Mouse (Mus musculus) heart, postnatal 0 days (tissue): ENCODE data around the gene Rab11fip5. TPM values are rescaled to one million over a fixed set of nuclear protein-coding genes. Genes with fewer than 3 reads are reported as not detected.
A peak's percentile ranks its signal among the peaks of the same experiment; 100 is the strongest.

Source experiments
- ATAC-seq: fragments of 200-750 bp; cut with Nextera tagmentation; 2 replicates; pipeline ENCODE4 v1.8.0; 2017; ENCODE audit warnings: low read depth, moderate number of reproducible peaks, moderate library complexity; ENCODE audit not compliant: insufficient read depth
- DNase-seq: peaks from one replicate; pipeline ENCODE4 v3.0.0-alpha.2; 2016; ENCODE audit warnings: low spot score
- H3K27ac ChIP-seq: fragments of 300-500 bp; sonication (generic); 2 replicates; pipeline ENCODE4 v1.5.1; 2014; ENCODE audit warnings: low read depth, mild to moderate bottlenecking
- H3K27me3 ChIP-seq: fragments of 300-500 bp; sonication (generic); 2 replicates; pipeline ENCODE4 v1.6.1; 2014; ENCODE audit warnings: low read length, mixed read lengths; ENCODE audit not compliant: control insufficient read depth, insufficient read depth
- H3K36me3 ChIP-seq: fragments of 300-500 bp; sonication (generic); replicated peaks from 2 replicates; pipeline ENCODE4 v1.6.1; 2014; ENCODE audit warnings: low read length, mixed read lengths; ENCODE audit not compliant: control insufficient read depth, insufficient read depth
- H3K4me1 ChIP-seq: fragments of 300-500 bp; sonication (generic); 2 replicates; pipeline ENCODE4 v1.6.1; 2014; ENCODE audit warnings: antibody characterized with exemption; ENCODE audit not compliant: control insufficient read depth, insufficient read depth
- H3K4me2 ChIP-seq: fragments of 300-500 bp; sonication (generic); 2 replicates; pipeline ENCODE4 v1.6.1; 2014; ENCODE audit warnings: low read depth, mild to moderate bottlenecking, low read length, moderate library complexity
- H3K4me3 ChIP-seq: fragments of 300-500 bp; sonication (generic); 2 replicates; pipeline ENCODE4 v1.5.1; 2014; ENCODE audit warnings: low read depth, low read length
- H3K9ac ChIP-seq: fragments of 300-500 bp; sonication (generic); replicated peaks from 2 replicates; pipeline ENCODE4 v1.6.1; 2014; ENCODE audit warnings: low read depth, low read length, mixed read lengths
- H3K9me3 ChIP-seq: fragments of 300-500 bp; sonication (generic); replicated peaks from 2 replicates; pipeline ENCODE4 v1.6.1; 2016; ENCODE audit warnings: low read length; ENCODE audit not compliant: control insufficient read depth
- CTCF ChIP-seq: IDR thresholded peaks from 2 replicates; pipeline ENCODE4 v1.5.1; 2016; ENCODE audit warnings: antibody characterized with exemption, control low read depth, low read depth
- EP300 ChIP-seq: IDR thresholded peaks from 2 replicates; pipeline ENCODE4 v1.6.1; 2016; ENCODE audit warnings: antibody characterized with exemption, low read depth
- WGBS: fragments of 180-500 bp; shearing (Covaris S2); extraction: QIAGEN DNeasy Blood & Tissue Kit; methylation state at CpG from one replicate; pipeline ENCODE4 v1.1.7; 2014; 5-methylcytosine and 5-hydroxymethylcytosine counted together
- polyA plus RNA-seq: library from polyadenylated mRNA; unstranded; fragments of >200 nt; fragmentation: Nextera tagmentation; extraction: Ambion mirVana; gene quantifications from 2 replicates; pipeline ENCODE4 v1.2.1, GENCODE M21; 2015
- total RNA-seq: library from RNA; depleted of rRNA; stranded (reverse); fragments of >200 nt; gene quantifications from 2 replicates; pipeline ENCODE4 v1.2.3, GENCODE M21; 2014; ENCODE audit warnings: low replicate concordance

Rab11fip5 gene
- total and polyA plus RNA-seq, 2 experiments from 2014 or later = 38.2 to 91.3 TPM

DNA sequence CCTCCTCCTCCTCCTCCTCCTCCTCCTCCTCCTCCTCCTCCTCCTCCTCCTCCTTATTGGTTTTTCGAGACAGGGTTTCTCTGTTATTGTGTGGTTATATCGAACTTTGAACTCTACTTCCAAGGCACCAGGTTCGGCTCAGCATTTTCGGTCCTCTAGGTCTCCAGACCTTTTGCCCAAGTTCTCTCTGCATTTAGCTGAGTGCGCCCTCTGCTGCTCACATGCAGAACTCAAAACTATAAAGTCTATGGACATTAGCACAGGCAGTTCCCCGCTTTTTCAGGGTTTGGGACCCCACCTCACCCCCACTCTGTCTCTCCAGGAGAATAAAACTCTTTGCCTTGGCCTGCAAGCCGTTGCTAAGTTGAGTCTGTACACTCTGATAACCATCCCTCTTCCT, 17.4 kb upstream of the Rab11fip5 start:
- Histone ChIP-seq H3K27me3 (no peaks in the 10 kb centered on the region), H3K4me3 (no peak overlapping the region), H3K9ac (no peak overlapping the region), H3K4me1 (no peaks in the 10 kb centered on the region), H3K27ac (no peak overlapping the region), H3K4me2 (no peak overlapping the region), H3K9me3 (no peaks in the 10 kb centered on the region), H3K36me3 (no peaks in the 10 kb centered on the region)
- peak; percentile 86 for TF ChIP-seq CTCF
- TF ChIP-seq EP300 = no peak
- ATAC-seq (peak; percentile 24; the same call in 1 of the 2 replicates), DNase-seq (peak; percentile 73)
- WGBS = 6% methylated on average over 6 of the region's 7 CpGs

DNA sequence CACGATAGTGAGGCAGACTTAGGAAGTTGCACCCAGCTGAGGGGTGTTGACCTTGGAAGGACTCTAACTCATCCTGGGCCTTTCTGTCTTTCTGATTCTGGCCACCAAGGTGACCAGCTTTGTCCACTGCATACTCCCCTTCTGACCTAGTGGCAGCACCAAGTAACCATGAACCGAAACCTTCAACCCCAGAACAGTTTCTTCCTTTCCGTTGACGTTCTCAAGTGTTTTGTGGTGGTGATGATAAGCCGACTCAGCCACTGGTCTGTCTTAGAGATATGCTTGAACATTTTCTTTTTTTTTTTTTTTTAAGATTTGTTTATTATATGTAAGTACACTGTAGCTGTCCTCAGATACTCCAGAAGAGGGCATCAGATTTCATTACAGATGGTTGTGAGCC, 14.2 kb upstream of the Rab11fip5 start:
- H3K27ac ChIP-seq = no peak overlapping the region
- no peak overlapping the region for H3K4me3 ChIP-seq
- no peak overlapping the region for H3K4me2 ChIP-seq
- TF ChIP-seq EP300 (no peak), CTCF (no peak)
- H3K9me3 ChIP-seq = no peaks in the 10 kb centered on the region
- no peak overlapping the region for H3K9ac ChIP-seq
- WGBS = 52% methylated on average over 5 of the region's 5 CpGs
- H3K36me3 ChIP-seq = no peaks in the 10 kb centered on the region
- DNase-seq (no peak), ATAC-seq (no peak)
- no peaks in the 10 kb centered on the region for H3K4me1 ChIP-seq
- H3K27me3 ChIP-seq = no peaks in the 10 kb centered on the region

DNA sequence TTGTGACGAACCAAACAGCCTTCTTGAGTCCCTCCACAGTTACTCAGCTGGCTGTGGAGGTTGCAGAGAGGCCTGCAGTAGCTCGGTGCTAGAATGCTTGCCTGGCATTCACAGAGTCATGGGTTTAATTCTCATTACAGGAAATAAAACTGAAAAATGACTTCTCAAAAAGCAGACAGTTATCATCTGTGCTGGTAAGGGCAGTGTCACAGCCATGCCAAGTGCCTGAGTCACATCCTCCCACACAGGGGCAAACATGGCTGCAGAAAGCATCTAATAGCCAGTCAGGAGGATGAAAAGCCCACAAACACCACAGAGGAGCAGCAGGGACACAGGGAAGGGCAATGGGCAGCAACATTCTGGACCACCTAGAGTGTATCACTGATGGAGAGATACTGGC, 8.4 kb upstream of the Rab11fip5 start:
- Histone ChIP-seq H3K27ac (no peak overlapping the region), H3K36me3 (no peaks in the 10 kb centered on the region), H3K4me2 (no peak overlapping the region), H3K4me3 (no peak overlapping the region), H3K9me3 (no peaks in the 10 kb centered on the region), H3K27me3 (no peaks in the 10 kb centered on the region), H3K9ac (no peak overlapping the region), H3K4me1 (no peaks in the 10 kb centered on the region)
- DNase-seq (no peak), ATAC-seq (no peak)
- WGBS = 74% methylated on average over 2 of the region's 2 CpGs
- no peak for TF ChIP-seq CTCF
- no peak for TF ChIP-seq EP300

DNA sequence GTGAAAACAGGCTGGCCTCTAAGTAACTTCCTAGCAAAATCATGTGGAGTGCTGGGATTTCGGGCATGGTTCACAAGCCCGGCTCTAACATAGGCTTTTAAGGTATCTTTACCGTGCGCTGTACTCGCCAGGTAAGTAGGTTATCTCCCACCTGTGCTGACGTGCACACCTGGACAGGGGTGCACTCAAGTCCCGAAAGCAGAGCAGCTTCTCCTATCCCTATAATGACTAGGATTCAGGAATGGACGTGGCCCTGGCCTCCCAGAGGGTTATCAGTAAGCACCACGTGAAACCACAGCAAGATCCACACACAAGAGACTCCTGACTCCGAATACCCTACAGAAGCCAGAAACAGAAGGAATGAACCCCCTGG, 7.2 kb upstream of the Rab11fip5 start:
- Histone ChIP-seq H3K4me3 (no peak overlapping the region), H3K27ac (no peak overlapping the region), H3K27me3 (no peaks in the 10 kb centered on the region), H3K4me2 (no peak overlapping the region), H3K9me3 (no peaks in the 10 kb centered on the region), H3K9ac (no peak overlapping the region), H3K4me1 (no peaks in the 10 kb centered on the region), H3K36me3 (no peaks in the 10 kb centered on the region)
- ATAC-seq (no peak), DNase-seq (no peak)
- TF ChIP-seq EP300 (no peak), CTCF (no peak)
- WGBS = 73% methylated on average over 10 of the region's 10 CpGs

DNA sequence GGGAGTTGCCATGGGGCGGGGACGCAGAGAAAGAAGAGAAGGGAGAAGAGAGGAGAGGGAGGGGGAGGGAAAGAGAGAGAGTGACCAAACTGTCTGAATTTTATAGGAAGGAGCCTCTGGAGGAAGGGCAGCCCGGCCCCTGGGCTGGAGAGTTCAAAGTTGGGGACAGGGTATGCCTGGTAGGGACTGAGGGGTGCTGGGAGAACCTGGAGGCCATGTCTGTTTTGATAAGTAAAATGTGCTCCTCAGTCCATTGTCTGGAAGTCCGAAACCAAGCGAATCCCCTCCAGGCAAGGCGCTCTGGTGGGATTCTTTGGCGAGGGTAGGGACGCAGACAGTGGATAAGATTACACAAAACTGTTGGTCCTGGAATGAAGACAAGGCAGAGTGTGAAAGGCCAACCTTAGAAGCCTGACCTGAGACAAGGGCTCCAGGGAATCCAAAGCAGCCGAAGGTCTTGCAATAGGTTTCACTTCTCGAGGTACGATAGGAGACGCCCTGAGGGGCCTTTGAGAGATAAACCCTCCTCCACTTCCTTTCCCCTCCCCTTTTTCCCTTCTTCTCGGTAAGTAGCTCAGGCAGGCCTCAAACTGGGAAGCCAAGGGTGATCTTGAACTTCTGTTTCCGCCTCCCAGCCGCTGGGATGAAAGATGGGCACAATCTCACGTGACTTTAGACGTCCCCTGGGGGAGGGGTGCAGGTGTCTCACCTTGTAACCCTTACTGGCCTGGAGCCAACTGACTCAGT, 6.6 kb upstream of the Rab11fip5 start:
- DNase-seq = no peak
- 33% methylated on average over 17 of the region's 17 CpGs for WGBS
- ATAC-seq = peak; percentile 24; the same call in 1 of the 2 replicates
- Histone ChIP-seq H3K4me3 (0 out of 2 replicates have a peak overlapping the region, but pooled peaks have one; percentile 2), H3K4me2 (peak overlapping the region; percentile 36), H3K36me3 (no peaks in the 10 kb centered on the region), H3K4me1 (no peaks in the 10 kb centered on the region), H3K9me3 (no peaks in the 10 kb centered on the region), H3K27ac (no peak overlapping the region), H3K27me3 (no peaks in the 10 kb centered on the region), H3K9ac (no peak overlapping the region; the same call in 1 of the 2 replicates)
- TF ChIP-seq CTCF (no peak), EP300 (no peak)
